Mouse (Mus musculus) urinary bladder, postnatal 36 days (tissue): ENCODE data around the gene Chpt1.
"Not testable (repeated sequence)": the region's sequence is repeated elsewhere in the genome, so short reads cannot be mapped to it uniquely, and the experiment has no call there.

Experiments used
- DNase-seq, 2 experiments: peaks; one replicate each; pipeline ENCODE4 v3.0.0; 2022; ENCODE audit warnings: low spot score in 2 of 2, mixed read lengths in 1 of 2

Gene Chpt1

GRCm38 (mm10) chr10:88494959-88495587, 8.8 kb downstream of the Chpt1 start:
- no peak for DNase-seq

DNA sequence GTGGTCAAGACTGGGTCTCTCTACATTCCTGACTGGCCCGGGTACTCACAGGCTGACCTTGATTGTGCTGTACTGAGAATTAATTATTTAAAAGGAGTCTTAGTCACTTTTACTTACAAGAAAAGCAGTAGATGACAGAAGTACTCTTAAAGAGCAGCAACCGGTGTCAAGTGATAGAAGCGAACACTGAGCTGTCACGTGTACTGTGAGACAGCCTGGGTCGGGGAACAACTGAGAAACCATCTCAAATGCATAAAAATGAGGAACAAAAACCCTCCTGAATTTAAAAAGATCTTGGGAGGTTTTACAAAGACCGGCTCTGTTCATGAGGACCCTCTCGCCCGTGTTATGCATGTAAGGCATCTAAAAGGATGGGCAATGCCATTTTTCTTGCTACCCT, 11.2 kb downstream of the Chpt1 start:
- DNase-seq: no peak

- DNase-seq: no peak
Observed at GRCm38 (mm10) chr10:88491632-88492031, 12.2 kb downstream of the Chpt1 start.

GRCm38 (mm10) chr10:88488629-88489028, 15.2 kb downstream of the Chpt1 start:
- DNase-seq: no peak

DNA sequence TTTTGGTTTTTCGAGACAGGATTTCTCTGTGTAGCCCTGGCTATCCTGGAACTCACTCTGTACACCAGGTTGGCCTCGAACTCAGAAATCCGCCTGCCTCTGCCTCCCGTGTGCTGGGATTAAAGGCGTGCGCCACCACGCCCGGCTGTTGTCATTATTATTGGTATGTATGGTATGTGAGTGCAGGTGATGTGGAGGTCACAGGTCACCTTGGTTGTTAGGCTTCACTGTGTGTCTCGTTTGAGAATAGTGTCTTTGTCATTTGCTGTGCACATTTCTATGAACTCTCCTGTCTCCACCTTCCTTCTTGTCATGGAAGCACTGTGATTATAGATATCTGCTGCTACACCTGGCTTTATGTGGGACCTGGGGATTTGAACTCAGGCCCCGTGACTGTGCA, 21.0 kb downstream of the Chpt1 start:
- DNase-seq: not testable (repeated sequence)

- no peak for DNase-seq
Observed at GRCm38 (mm10) chr10:88460122-88460820, 43.6 kb downstream of the Chpt1 start.

DNA sequence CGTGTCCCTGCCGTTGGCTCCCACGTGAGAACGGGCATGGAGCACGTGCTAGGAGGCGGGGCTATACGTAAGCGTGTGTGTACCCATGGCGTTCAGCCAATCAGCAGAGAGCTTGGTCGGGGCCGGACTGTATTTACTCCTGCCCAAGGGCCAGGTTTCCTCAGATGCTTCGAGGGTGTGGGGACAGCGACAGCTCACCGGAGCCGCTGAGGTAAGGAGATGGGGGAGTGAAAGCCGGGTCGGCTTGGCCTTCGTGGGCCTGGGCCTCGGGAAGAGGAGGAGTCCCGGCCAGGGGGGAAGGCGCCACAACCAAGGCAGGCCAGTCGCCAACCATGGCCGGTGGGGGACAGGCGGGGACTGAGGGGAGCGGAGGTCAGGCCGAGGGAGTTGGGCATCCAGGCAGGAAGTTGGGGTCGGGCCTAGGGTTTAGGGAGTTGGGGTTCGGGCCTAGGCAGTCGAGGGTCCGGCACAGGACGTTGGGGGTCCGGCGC, 44.3 kb downstream of the Chpt1 start, which contains the start of gene Sycp3:
Gene Sycp3 (plus strand): TSS at position 68 of the 491 bp plus-strand sequence.
- DNase-seq: no peak

GRCm38 (mm10) chr10:88457816-88458215, 46.1 kb downstream of the Chpt1 start:
- no peak for DNase-seq

GRCm38 (mm10) chr10:88451990-88452389, 51.9 kb downstream of the Chpt1 start:
- DNase-seq: no peak

DNA sequence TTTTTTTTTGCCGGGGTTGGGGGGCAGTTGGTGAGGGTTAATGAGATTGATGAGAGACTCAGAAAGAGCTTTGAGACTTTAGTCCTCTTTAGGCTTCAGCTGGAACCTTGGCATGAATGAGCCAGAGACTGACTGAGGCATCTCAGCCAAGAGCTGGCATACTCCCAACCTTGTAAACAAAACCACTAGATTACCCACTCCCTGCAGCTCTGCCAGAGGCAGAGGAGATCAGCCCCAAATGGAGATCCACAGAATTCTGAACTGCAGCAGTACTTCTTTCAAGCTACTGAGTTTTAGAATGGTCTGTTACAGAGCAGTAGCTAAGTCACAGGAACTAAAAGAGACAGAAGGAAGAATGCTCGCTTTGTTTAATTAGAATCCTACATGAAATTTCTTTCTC, 52.7 kb downstream of the Chpt1 start:
- DNase-seq: peak in 1 of 2 experiments; percentile 45

- peak in 1 of 2 experiments; percentile 14 for DNase-seq
Observed at GRCm38 (mm10) chr10:88441224-88441623, 62.6 kb downstream of the Chpt1 start.

GRCm38 (mm10) chr10:88427998-88428397, 75.9 kb downstream of the Chpt1 start:
- no peak for DNase-seq

GRCm38 (mm10) chr10:88426896-88427295, 77.0 kb downstream of the Chpt1 start:
- no peak for DNase-seq

DNA sequence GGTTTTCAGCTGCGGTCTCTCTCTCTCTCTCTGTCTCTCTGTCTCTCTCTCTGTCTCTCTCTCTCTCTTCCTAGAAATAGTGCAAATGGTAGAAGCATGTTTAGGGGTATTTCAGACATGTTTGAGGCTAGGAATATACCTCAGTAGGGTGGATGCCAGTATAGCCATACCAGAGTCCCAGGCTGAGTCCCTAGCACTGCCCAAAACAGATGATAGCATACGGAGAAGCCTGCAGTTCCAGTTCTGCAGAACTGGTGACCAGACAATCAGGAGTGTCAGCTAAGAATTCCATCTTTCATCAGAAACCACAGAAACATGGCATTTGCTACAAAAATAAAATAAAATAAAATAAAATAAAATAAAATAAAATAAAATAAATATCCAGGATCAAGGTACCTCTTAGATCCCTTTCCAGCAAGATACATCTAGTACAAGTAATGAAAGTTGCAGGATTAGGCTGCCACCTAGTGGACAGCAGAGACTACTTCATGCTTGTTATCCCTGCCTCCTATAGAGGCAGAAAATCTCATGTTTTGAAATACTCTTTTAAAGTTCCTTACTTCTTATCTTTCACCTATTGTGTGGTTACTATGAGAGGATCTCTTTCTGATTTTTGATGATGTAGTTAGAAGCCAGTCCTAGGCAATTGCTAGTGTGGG, 77.6 kb downstream of the Chpt1 start:
- peak; percentile 8 to 38 for DNase-seq

GRCm38 (mm10) chr10:88420655-88421435, 83.0 kb downstream of the Chpt1 start:
- no peak for DNase-seq

GRCm38 (mm10) chr10:88420141-88420541, 83.7 kb downstream of the Chpt1 start:
- no peak for DNase-seq

GRCm38 (mm10) chr10:88417686-88418085, 86.2 kb downstream of the Chpt1 start:
- no peak for DNase-seq

DNA sequence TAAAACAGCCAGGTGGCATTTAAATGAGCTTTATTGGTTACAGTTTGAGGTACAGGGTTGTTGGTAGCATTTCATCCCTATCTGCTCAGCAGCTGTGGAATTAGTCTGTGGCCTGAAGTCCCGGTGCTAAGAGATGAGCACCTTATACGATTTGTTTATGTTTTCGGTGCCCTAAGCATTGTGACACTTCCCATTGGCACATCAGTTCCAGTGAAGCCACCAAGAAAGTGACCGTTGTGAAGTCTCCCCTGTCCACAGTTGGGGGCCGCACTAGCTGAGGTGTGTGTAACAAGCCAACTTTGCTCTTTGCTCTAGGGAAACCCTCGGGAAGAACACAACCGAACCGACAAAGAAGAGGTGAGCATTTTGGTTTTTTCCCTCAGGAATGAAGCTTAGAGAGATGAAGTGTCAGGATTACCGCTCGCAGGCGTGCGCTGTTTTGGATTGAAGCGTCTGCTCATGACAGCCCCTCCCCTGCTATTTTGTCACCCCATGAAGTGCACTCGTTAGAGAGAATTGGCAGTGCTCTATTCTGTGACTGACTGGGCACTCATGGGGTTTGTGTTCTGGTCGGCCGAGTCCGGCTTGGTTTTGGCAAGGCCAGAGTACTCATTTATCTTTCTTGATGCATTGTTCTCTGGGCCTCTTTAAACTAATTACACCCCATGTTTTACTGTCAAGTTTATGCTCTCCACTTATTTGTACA, 91.4 kb downstream of the Chpt1 start:
- DNase-seq: no peak

GRCm38 (mm10) chr10:88409751-88410150, 94.1 kb downstream of the Chpt1 start:
- DNase-seq: no peak

DNA sequence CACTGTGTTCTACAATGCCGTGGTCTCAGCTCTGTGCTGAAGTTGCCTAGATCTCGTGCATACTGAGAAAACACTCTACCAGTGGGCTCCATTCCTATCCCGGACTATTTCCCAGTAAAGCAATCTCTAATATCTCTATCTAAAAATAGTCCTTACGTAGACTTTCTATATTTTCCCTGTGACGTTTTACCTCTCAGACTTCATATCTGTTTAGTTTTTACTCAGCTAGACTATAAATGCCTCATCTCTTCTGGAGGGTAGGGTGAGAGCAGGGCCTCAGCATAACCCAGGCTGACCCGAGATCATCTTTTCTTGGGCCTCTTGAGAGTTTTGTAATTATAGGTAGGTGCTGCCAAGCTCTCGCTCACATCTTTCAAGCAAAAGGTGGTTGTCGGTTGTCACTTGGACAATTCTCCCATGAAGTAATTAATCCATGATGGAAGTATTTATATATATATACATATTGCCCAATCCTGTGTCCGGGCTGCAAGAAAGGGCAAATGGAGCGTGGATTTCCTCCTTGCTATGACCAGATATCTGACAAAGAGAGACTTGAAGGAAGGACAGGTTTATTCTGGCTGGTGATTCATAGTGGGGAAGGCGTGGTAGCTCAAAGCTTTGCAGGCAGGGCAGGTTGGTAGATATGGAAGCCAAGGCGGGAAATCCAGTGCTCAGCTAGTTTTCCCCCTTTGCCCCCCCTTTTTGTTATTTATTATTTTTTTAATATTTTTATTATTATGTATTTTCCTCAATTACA, 95.8 kb downstream of the Chpt1 start:
- DNase-seq: no peak
